Mouse (Mus musculus): ENCODE results near the gene Rnf11.

GRCm38 (mm10) chr4:109448531-109448930 is 36.0 kb downstream of the Rnf11 start:
- TF ChIP-seq CTCF (IDR thresholded peaks at IDR 0.05; ENCODE audit: borderline replicate concordance, insufficient read depth, low read length) (no peak), POLR2A (IDR thresholded peaks at IDR 0.05; ENCODE audit: low read depth, low read length) (no peak)

Measured in embryonic fibroblast, embryonic 13.5 days (primary cell).